Mouse (Mus musculus) right cerebral cortex, postnatal 10 days (tissue): ENCODE data around the gene Zeb2.

Experiments
- DNase-seq, 2 experiments: peaks; one replicate each; pipeline ENCODE4 v3.0.0; 2021; ENCODE audit warnings: low spot score in 2 of 2

Gene Zeb2

GRCm38 (mm10) chr2:45097969-45098368 is 19.2 kb downstream of the Zeb2 start:
- peak in 1 of 2 experiments; percentile 42 for DNase-seq

- DNase-seq: no peak
Measured at GRCm38 (mm10) chr2:45096638-45097247, 20.5 kb downstream of the Zeb2 start.

GRCm38 (mm10) chr2:45095825-45096224 is 21.4 kb downstream of the Zeb2 start:
- DNase-seq: no peak

- no peak for DNase-seq
Measured at GRCm38 (mm10) chr2:45094371-45094967, 22.7 kb downstream of the Zeb2 start.

GRCm38 (mm10) chr2:45093479-45093878 is 23.7 kb downstream of the Zeb2 start:
- DNase-seq: no peak

GRCm38 (mm10) chr2:45092654-45093053 is 24.5 kb downstream of the Zeb2 start:
- no peak for DNase-seq

GRCm38 (mm10) chr2:45090529-45091297 is 26.5 kb downstream of the Zeb2 start:
- DNase-seq: no peak

- no peak for DNase-seq
Measured at GRCm38 (mm10) chr2:45089251-45089530, 28.0 kb downstream of the Zeb2 start.

- no peak for DNase-seq
Measured at GRCm38 (mm10) chr2:45088435-45089250, 28.6 kb downstream of the Zeb2 start.

- DNase-seq: no peak
Measured at GRCm38 (mm10) chr2:45087208-45087607, 30.0 kb downstream of the Zeb2 start.

GRCm38 (mm10) chr2:45085653-45086052 is 31.5 kb downstream of the Zeb2 start:
- no peak for DNase-seq

GRCm38 (mm10) chr2:45083042-45083441 is 34.2 kb downstream of the Zeb2 start:
- DNase-seq: no peak

GRCm38 (mm10) chr2:45081559-45081958 is 35.6 kb downstream of the Zeb2 start:
- no peak for DNase-seq

GRCm38 (mm10) chr2:45077938-45078487 is 39.2 kb downstream of the Zeb2 start:
- DNase-seq: no peak

GRCm38 (mm10) chr2:45077383-45077782 is 39.8 kb downstream of the Zeb2 start:
- no peak for DNase-seq

GRCm38 (mm10) chr2:45073025-45073424 is 44.2 kb downstream of the Zeb2 start:
- DNase-seq: no peak

GRCm38 (mm10) chr2:45071296-45071695 is 45.9 kb downstream of the Zeb2 start:
- DNase-seq: no peak

GRCm38 (mm10) chr2:45070612-45071276 is 46.5 kb downstream of the Zeb2 start:
- no peak for DNase-seq

GRCm38 (mm10) chr2:45068792-45069550 is 48.2 kb downstream of the Zeb2 start:
- no peak for DNase-seq

GRCm38 (mm10) chr2:45067116-45067515 is 50.1 kb downstream of the Zeb2 start:
- DNase-seq: no peak
